15 mouse cellular contexts compared by ENCODE assay signal in the genomic region with DNA sequence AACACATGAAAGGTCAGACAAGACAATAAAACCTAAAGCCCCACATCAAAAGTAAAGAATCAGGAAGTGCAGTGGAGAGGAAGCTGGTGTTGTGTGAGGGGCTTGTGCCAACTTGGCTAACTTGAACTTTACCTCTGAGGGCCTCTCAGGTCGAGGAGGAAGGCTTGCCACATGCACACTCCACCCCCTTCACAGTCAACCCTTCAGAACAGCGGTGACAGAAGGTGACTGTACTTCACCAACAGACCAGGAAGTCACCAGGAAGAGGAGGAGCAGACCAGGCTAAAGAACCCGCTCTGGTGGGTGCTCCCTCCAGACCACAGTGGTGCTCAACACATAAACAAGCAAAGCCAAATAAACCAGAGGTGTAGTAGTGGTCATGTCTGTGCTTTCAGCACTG.
DNase-seq lines count a peak whose midpoint lies in the region; ATAC-seq and TF ChIP-seq lines count a peak whose summit lies in the region.
"Had no signal": no experiment of that assay in that cellular context is flagged by ENCODE, and none has a peak within 500 bp of the region (broad histone marks: within the 10 kb centered on the region; RNA-seq: fewer than 3 reads in every experiment).

No protein-coding gene starts in this region.

- no peak for ATAC-seq in forebrain, postnatal 0 days
- ATAC-seq: Patski had no signal

- no peak for TF ChIP-seq POLR2A in heart, adult 2 months (IDR thresholded peaks at IDR 0.05; ENCODE audit: insufficient read depth, low read depth, low read length)

- H3K4me1 ChIP-seq in heart, adult 2 months (ENCODE audit: control insufficient read depth, insufficient read depth, low read length): no peaks in the 10 kb centered on the region
- H3K4me1 ChIP-seq in forebrain, postnatal 0 days (ENCODE audit: insufficient read depth): no peaks in the 10 kb centered on the region

- no peak overlapping the region for H3K4me2 ChIP-seq in forebrain, postnatal 0 days (ENCODE audit: low read depth)
- H3K4me2 ChIP-seq: embryonic facial prominence, embryonic 15.5 days; hindbrain, embryonic 13.5 days had no signal

- TF ChIP-seq CTCF in heart, adult 2 months (IDR thresholded peaks at IDR 0.05): no peak
- TF ChIP-seq CTCF in forebrain, postnatal 0 days (IDR thresholded peaks at IDR 0.05; ENCODE audit: low read depth): no peak

- H3K27ac ChIP-seq in heart, adult 2 months: no peak overlapping the region
- H3K27ac ChIP-seq in forebrain, postnatal 0 days (ENCODE audit: low read depth, low read length): no peak overlapping the region
- H3K27ac ChIP-seq: embryonic facial prominence, embryonic 15.5 days; heart, embryonic 10.5 days; hindbrain, embryonic 13.5 days had no signal

- no peak overlapping the region for H3K9ac ChIP-seq in heart, adult 2 months (ENCODE audit: low read depth, low read length)
- H3K9ac ChIP-seq in forebrain, postnatal 0 days: no peak overlapping the region
- H3K9ac ChIP-seq: embryonic facial prominence, embryonic 15.5 days; hindbrain, embryonic 13.5 days had no signal

- no peak for TF ChIP-seq EP300 in heart, adult 2 months (IDR thresholded peaks at IDR 0.05; ENCODE audit: insufficient read depth, low read depth, low read length)

- no peaks in the 10 kb centered on the region for H3K27me3 ChIP-seq in heart, adult 2 months (ENCODE audit: control insufficient read depth, insufficient read depth, low read length)
- H3K27me3 ChIP-seq in forebrain, postnatal 0 days (ENCODE audit: insufficient read depth, low read length): no peaks in the 10 kb centered on the region
- H3K27me3 ChIP-seq: embryonic facial prominence, embryonic 15.5 days; hindbrain, embryonic 13.5 days; Patski had no signal

- H3K36me3 ChIP-seq in heart, adult 2 months (ENCODE audit: control insufficient read depth, insufficient read depth, low read length): no peaks in the 10 kb centered on the region
- no peaks in the 10 kb centered on the region for H3K36me3 ChIP-seq in forebrain, postnatal 0 days (ENCODE audit: insufficient read depth)
- H3K36me3 ChIP-seq: embryonic facial prominence, embryonic 15.5 days; heart, embryonic 10.5 days; hindbrain, embryonic 13.5 days had no signal

- no peaks in the 10 kb centered on the region for H3K79me2 ChIP-seq in heart, adult 2 months (replicated peaks; ENCODE audit: control insufficient read depth, insufficient read depth, low read length)

- peak; percentile 75 for DNase-seq in heart, adult 11 months
- no peak for DNase-seq in heart, adult 2 months
- peak; percentile 49 for DNase-seq in induced T-regulatory cell, adult 2 months (ENCODE audit: low read depth)
- peak; percentile 62 to 74 for DNase-seq in lung, postnatal 4 days
- peak; percentile 66 for DNase-seq in thymus, postnatal 14 days
- no peak for DNase-seq in kidney, postnatal 10 days
- DNase-seq in forebrain, postnatal 0 days: no peak
- no peak for DNase-seq in adrenal gland, postnatal 25 days
- DNase-seq: cerebellum, adult 9-10 months; kidney, postnatal 14 days; layer of hippocampus, postnatal 36 days had no signal

- WGBS in heart, adult 2 months: 35% methylated on average over 3 of the region's 3 CpGs
- WGBS in forebrain, postnatal 0 days: 66% methylated on average over 3 of the region's 3 CpGs

- H3K4me3 ChIP-seq in heart, adult 2 months: no peak overlapping the region
- H3K4me3 ChIP-seq in forebrain, postnatal 0 days (ENCODE audit: low read depth, low read length): no peak overlapping the region
- H3K4me3 ChIP-seq: embryonic facial prominence, embryonic 15.5 days; heart, embryonic 10.5 days; hindbrain, embryonic 13.5 days had no signal

- intact Hi-C loops in heart, adult 2 months (cut with DNase I): no loop called here

- no peaks in the 10 kb centered on the region for H3K9me3 ChIP-seq in forebrain, postnatal 0 days (ENCODE audit: low read length)
- H3K9me3 ChIP-seq: embryonic facial prominence, embryonic 15.5 days; heart, embryonic 10.5 days; hindbrain, embryonic 13.5 days had no signal

Comparison
In these comparisons a context has a peak if more than half of its experiments do, and no peak if none do; other contexts are left out.
1. DNase-seq: peak in heart, adult 11 months (single experiment), induced T-regulatory cell, adult 2 months (single experiment), lung, postnatal 4 days (2 of 2) and thymus, postnatal 14 days (single experiment); none in heart, adult 2 months (0 of 2), kidney, postnatal 10 days (single experiment), forebrain, postnatal 0 days (single experiment) and adrenal gland, postnatal 25 days (single experiment).